Mouse (Mus musculus) regulatory T cell (primary cell): ENCODE data around the gene Nav2.

Source experiments
- in situ Hi-C: fragments of 300-600 bp; cut with MboI, MseI; formaldehyde crosslinking; loops from one replicate; pipeline ENCODE4 v1.15.1; 2025; ENCODE audit warnings: high pct_unique_total_duplicates

Nav2 gene

DNA sequence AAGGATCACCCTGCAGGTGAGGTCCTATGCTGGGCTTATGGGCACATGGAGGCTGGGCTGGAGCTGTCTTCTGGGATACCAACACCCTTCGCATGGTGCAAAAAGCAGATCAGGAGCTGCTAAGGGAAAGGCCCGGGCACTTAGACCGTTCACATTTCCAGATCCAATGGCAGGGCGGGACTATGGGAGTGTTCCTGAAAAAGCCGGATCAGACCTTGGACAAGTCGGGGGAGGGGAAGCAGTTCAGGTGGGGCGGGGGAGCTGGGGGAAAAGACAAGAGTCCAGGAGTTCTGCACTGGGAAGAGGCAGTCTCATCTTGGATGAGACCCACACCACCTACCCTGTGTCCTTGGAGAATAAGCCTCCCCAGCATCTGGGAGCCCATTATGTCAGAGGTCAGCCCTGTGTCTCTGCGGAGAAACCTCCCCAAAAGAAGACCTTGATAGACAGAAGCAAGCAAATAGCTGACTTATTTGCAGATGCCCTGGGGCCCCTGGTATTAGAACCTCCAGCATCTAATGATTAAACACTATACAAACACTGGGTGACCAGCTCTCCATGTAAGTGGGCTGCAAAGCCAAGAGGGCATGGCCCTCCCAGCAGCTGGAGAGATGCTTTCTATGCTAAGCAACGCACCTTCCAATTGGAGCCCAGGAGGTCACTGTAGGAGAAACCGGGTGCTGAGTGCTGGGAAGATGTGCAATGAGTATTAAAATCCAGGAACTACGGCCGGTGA is 597.7 kb downstream of the Nav2 start:
- in situ Hi-C loops, result no loop called here

GRCm38 (mm10) chr7:49507943-49508506 is 599.5 kb downstream of the Nav2 start:
- in situ Hi-C loops, result no loop called here

DNA sequence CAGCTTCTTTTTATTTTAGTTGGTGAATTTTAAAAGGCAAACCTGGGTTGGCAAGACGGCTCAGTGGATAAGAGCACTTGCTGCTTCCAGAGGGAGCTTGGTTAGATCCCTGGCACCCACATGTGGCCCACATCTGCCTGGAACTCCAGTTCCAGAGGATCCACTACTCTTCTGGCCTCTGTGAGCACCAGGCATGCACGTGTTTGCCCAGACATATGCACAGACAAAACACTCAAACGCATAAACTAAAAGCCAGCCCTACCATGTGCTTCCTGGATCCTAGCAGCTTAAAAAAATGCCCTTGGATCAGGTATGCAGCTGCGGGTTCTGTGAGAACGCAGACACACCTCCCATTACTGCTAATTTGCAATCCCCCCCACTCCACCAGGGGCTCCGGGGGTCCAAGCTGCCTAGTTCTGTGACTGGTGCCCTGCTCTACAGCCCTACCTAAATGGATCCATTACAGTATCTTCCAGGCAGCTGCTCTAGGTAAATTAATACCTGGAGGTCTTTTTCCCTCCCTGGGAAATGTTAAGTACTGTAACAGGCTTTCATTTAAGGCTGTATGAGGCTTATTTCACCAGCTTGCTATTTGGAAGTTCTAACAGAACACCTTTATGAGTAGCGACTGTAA is 603.4 kb downstream of the Nav2 start:
- in situ Hi-C loops, result no loop called here

DNA sequence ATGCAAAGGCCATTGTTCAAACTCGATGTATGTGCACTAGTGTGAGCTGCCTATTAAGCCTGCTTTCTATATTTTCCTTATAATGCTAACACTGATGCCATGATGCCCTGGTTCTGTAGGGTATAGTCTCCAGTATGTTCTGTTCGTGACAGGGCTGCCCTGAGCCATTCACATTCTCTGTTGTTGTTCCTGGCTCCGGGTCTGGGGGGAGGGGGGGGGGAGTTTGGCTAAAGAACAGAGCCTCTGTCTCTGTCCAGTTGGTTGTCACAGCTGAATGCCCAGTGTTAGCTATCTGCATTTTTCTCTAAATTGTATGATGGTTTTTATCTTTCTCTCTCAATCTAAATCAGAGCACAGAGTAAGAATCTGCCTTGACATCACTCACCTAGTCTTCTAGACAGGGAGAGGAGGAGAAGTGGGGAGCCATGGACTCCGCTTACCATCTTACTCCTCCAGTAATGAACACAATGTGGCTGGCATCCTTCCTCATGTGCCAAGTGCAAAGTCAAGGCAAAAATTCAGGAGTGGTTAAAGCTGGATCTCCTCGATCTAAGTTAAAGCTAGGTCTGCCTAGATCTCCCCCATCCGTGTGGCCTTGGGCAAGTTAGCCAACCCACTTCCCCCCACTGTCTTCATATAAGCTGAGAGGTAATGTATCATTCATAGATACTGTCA is 605.4 kb downstream of the Nav2 start:
- in situ Hi-C loops, result no loop called here

DNA sequence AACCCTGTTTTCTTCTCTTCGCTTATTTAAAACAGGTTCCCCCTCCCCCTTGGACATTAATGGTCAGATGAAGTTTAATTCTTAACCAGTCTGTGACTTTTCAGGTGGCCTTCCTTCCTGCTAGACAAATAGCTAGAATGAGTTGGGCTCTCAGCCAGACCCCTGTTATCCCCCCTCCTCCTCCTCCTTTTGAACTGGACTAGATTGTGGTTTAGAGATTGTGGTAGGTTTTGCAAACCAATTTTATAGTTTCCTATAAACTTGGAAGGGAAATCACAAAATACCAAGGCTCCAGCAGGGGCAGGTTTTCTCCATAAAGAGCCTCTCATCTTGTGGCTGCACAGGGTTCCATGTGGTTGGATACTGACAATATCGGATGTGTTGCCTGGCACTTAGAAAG is 606.5 kb downstream of the Nav2 start:
- in situ Hi-C loops, result no loop called here

DNA sequence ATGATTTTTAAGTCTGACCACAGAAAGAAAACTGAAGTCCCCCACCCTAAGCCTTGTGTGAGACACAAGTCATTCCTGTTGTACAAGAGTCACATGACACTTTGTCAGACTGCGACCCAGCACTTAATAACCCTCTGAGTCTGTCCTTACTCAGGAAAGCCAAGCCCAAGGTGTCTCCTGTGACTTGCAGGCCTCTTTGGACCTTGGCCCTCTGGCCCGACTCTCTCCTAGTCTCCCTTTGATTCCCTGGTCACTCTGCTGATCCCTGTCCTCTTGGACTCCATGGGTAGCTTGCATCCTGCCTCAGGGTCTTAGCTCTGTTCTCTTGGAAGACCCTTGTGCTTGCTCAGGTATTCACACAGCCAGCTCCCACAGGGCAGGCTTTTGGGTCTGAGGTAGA is 612.0 kb downstream of the Nav2 start:
- in situ Hi-C loops, result no loop called here

GRCm38 (mm10) chr7:49521349-49521748 is 612.8 kb downstream of the Nav2 start:
- in situ Hi-C loops, result no loop called here

- in situ Hi-C loops, result no loop called here
Observed at GRCm38 (mm10) chr7:49521976-49522375, 613.5 kb downstream of the Nav2 start.

- in situ Hi-C loops, result no loop called here
Observed at GRCm38 (mm10) chr7:49522411-49523114, 614.0 kb downstream of the Nav2 start.

GRCm38 (mm10) chr7:49523115-49523445 is 614.6 kb downstream of the Nav2 start:
- in situ Hi-C loops, result no loop called here

DNA sequence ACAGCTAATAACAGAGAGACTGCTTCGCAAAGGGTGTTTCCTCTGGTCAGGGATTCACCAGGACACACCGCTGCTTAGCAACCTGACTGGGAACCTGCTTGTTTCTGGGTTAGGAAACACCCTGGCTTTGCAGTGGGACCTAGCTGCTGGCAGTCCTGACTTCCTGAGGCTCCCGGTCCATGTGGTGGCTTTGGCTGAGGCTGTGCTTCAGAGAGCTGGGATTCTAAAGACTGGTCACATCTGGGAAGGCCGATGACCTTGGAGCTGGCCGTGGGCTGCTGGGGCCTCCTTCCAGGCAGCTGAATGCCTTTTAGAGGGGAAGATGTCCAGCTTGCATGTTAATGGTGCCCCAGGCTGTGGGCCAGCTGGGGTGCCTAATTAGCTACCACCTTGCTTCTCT is 615.2 kb downstream of the Nav2 start:
- in situ Hi-C loops, result no loop called here

- in situ Hi-C loops, result no loop called here
Observed at GRCm38 (mm10) chr7:49525348-49526100, 617.0 kb downstream of the Nav2 start.

GRCm38 (mm10) chr7:49526101-49526499 is 617.6 kb downstream of the Nav2 start:
- in situ Hi-C loops, result no loop called here

DNA sequence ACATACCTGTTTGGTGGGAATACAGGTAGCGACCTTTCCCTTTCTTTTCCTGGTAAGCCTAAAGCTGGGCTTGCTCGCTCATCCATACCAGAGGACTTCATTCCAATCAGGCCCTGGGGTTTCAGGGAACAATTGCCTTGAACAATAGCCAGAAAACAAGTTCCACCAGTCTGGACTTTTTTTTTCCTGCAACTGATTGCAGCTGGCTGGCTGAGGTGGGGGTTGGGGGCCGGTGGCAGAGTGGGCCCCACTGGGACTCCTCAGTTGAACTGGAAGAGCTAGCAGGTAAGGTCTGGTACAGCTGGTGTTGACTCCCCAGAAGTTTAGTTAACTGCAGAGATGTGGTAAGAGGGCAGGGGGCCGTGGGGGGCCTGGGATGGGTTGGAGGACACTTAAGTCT is 619.0 kb downstream of the Nav2 start:
- in situ Hi-C loops, result no loop called here

DNA sequence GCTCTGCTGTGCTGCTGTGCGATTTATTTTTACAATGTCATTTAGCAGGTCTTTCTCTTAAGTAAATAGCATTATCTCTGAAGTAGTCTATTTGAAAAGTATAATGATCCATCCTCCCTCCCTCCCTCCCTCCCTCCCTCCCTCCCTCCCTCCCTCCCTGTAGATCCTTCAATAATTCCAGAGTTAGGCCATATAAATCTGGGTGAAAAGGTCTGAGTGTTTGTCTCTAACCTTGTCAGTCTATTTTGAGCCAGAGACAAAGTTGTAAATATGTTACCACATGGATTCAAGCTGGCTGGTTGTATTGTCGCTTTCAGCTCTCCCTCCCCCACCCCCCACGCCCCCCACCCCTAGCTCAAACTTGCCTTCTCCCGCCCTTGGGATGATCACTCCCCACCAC is 619.4 kb downstream of the Nav2 start:
- in situ Hi-C loops, result no loop called here

DNA sequence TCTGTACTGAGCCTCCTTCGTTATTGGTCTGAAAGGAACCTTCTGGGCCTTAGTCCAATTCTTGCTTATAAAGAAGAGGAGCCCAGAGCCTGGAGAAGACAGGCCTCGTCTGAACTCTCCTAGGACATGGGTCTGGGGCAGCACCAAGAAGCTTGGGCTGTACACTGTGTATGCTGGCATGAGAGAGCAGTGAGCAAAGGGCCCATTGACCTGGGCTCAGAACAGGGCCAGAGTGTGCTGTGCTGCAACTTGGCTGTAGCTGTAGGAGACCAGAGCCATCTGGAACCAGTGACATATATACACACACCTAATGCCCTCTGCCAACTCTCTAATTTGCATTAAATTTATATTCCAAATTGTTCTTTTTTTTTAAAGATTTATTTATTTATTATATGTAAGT is 621.0 kb downstream of the Nav2 start:
- in situ Hi-C loops, result no loop called here

DNA sequence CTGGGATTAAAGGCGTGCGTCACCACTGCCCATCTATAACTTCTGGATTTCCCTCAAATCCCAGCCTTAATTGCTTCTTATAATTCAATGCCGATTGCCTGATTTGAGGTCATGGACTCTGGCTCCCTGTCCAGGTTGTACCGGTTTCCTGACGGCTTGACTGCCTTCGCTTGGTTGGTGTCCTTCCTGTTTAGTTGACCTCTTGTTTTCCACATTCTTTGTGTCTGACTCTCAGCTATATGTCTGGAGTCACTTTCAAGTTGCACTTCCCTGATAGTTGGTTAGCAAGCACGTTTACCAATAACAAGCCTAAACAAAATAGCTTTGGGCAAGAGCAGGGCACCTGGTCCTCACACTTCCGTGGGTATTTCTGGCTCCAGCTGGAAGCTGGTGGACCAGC is 625.1 kb downstream of the Nav2 start:
- in situ Hi-C loops, result no loop called here

DNA sequence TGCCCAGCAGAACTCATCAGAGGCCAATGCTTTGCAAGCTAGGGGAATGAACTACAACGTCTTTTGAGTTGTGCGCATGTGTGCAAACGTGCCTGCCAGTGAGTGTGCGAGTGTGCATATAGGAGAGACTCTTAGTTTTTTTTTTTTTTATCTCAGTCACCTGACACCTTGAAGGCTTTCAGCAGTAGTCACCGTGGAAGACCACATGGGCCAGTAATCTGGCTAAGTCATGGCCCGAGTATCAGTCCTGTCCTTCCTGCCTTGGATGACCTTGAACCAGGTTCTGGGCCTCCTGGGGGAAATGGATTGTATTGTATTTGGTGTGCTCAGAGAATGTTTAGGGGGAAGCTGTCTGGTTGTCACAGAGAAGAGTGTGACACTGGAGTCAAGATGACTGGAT is 625.7 kb downstream of the Nav2 start:
- in situ Hi-C loops, result no loop called here

GRCm38 (mm10) chr7:49538360-49538759 is 629.8 kb downstream of the Nav2 start:
- in situ Hi-C loops, result no loop called here

- in situ Hi-C loops, result no loop called here
Observed at GRCm38 (mm10) chr7:49540181-49540580, 631.7 kb downstream of the Nav2 start.

GRCm38 (mm10) chr7:49542135-49542534 is 633.6 kb downstream of the Nav2 start:
- in situ Hi-C loops, result no loop called here
